Comparison of ENCODE assay signal across 10 mouse cellular contexts in genomic region chr17:83128843-83129544, GRCm38 (mm10).
DNase-seq lines count a peak whose midpoint lies in the region; ATAC-seq lines count a peak whose summit lies in the region.
"Had no signal": no experiment of that assay in that cellular context is flagged by ENCODE, and none has a peak within 500 bp of the region (broad histone marks: within the 10 kb centered on the region; RNA-seq: fewer than 3 reads in every experiment).

No protein-coding gene starts in this region.

- no peaks in the 10 kb centered on the region for H3K9me3 ChIP-seq in kidney, embryonic 16.5 days (ENCODE audit: low read length)
- H3K9me3 ChIP-seq in embryonic facial prominence, embryonic 12.5 days = no peaks in the 10 kb centered on the region
- H3K9me3 ChIP-seq in neural tube, embryonic 14.5 days (ENCODE audit: control insufficient read depth, low read length) = no peaks in the 10 kb centered on the region
- H3K9me3 ChIP-seq: liver, embryonic 13.5 days had no signal

- DNase-seq in kidney, postnatal 14 days = peak; percentile 39
- peak; percentile 77 to 89 for DNase-seq in layer of hippocampus, adult 18-20 months (ENCODE audit: low spot score in 2 of 2)
- no peak for DNase-seq in urinary bladder, adult 2 months (ENCODE audit: low spot score)
- no peak for DNase-seq in lung, postnatal 4 days
- DNase-seq in thymus, postnatal 36 days = no peak
- DNase-seq: liver, embryonic 13.5 days had no signal

- H3K36me3 ChIP-seq in kidney, embryonic 16.5 days (ENCODE audit: insufficient read depth, low read length) = no peaks in the 10 kb centered on the region
- no peaks in the 10 kb centered on the region for H3K36me3 ChIP-seq in embryonic facial prominence, embryonic 12.5 days
- no peaks in the 10 kb centered on the region for H3K36me3 ChIP-seq in neural tube, embryonic 14.5 days (ENCODE audit: control insufficient read depth, insufficient read depth, low read length)
- H3K36me3 ChIP-seq: G1E; liver, embryonic 13.5 days had no signal

- ATAC-seq in kidney, embryonic 16.5 days (ENCODE audit: low FRiP score, low TSS enrichment) = no peak; the same call in 1 of the 2 replicates
- peak; percentile 67; the same call in 1 of the 2 replicates for ATAC-seq in embryonic facial prominence, embryonic 12.5 days (ENCODE audit: insufficient number of reproducible peaks, insufficient read depth, low FRiP score, low TSS enrichment)
- ATAC-seq in neural tube, embryonic 14.5 days (ENCODE audit: low read depth) = peak; percentile 86

- H3K27ac ChIP-seq in kidney, embryonic 16.5 days (ENCODE audit: low read length) = no peak overlapping the region
- H3K27ac ChIP-seq in embryonic facial prominence, embryonic 12.5 days = no peak overlapping the region
- H3K27ac ChIP-seq in neural tube, embryonic 14.5 days (ENCODE audit: low read depth, low read length) = 0 out of 2 replicates have a peak overlapping the region, but pooled peaks have one; percentile 8
- H3K27ac ChIP-seq: liver, embryonic 13.5 days had no signal

- H3K4me2 ChIP-seq in kidney, embryonic 16.5 days (replicated peaks; ENCODE audit: low read depth, low read length) = no peak overlapping the region
- H3K4me2 ChIP-seq in embryonic facial prominence, embryonic 12.5 days (replicated peaks) = no peak overlapping the region
- no peak overlapping the region for H3K4me2 ChIP-seq in neural tube, embryonic 14.5 days (ENCODE audit: low read depth, low read length)
- H3K4me2 ChIP-seq: liver, embryonic 13.5 days had no signal

- 66% methylated on average over 14 of the region's 14 CpGs for WGBS in kidney, embryonic 16.5 days
- WGBS in embryonic facial prominence, embryonic 12.5 days = 32% methylated on average over 14 of the region's 14 CpGs
- 47% methylated on average over 14 of the region's 14 CpGs for WGBS in neural tube, embryonic 14.5 days

- H3K27me3 ChIP-seq in kidney, embryonic 16.5 days (ENCODE audit: insufficient read depth, low read length) = no peaks in the 10 kb centered on the region
- 0 out of 2 replicates have a peak, but pooled peaks cover 3% of the 10 kb centered on the region for H3K27me3 ChIP-seq in embryonic facial prominence, embryonic 12.5 days
- no peaks in the 10 kb centered on the region for H3K27me3 ChIP-seq in neural tube, embryonic 14.5 days (ENCODE audit: control insufficient read depth, insufficient read depth, low read length)
- H3K27me3 ChIP-seq: liver, embryonic 13.5 days had no signal

- H3K4me3 ChIP-seq in kidney, embryonic 16.5 days (ENCODE audit: low read length) = no peak overlapping the region
- H3K4me3 ChIP-seq in embryonic facial prominence, embryonic 12.5 days = no peak overlapping the region
- H3K4me3 ChIP-seq in neural tube, embryonic 14.5 days (ENCODE audit: low read depth, low read length) = no peak overlapping the region
- H3K4me3 ChIP-seq: liver, embryonic 13.5 days had no signal

- peaks cover 37% of the 10 kb centered on the region for H3K4me1 ChIP-seq in kidney, embryonic 16.5 days (ENCODE audit: insufficient read depth, low read length)
- peaks cover 51% of the 10 kb centered on the region for H3K4me1 ChIP-seq in embryonic facial prominence, embryonic 12.5 days
- H3K4me1 ChIP-seq in neural tube, embryonic 14.5 days (ENCODE audit: control insufficient read depth, insufficient read depth, low read length) = peaks cover 11% of the 10 kb centered on the region

- H3K9ac ChIP-seq in kidney, embryonic 16.5 days (replicated peaks; ENCODE audit: low read length) = no peak overlapping the region
- no peak overlapping the region for H3K9ac ChIP-seq in embryonic facial prominence, embryonic 12.5 days
- H3K9ac ChIP-seq in neural tube, embryonic 14.5 days (replicated peaks; ENCODE audit: low read depth, low read length) = no peak overlapping the region
- H3K9ac ChIP-seq: liver, embryonic 13.5 days had no signal

Comparison
In these comparisons a context has a peak if more than half of its experiments do, and no peak if none do; other contexts are left out.
1. DNase-seq: peak in kidney, postnatal 14 days (single experiment) and layer of hippocampus, adult 18-20 months (2 of 2); none in urinary bladder, adult 2 months (single experiment), lung, postnatal 4 days (0 of 2) and thymus, postnatal 36 days (0 of 2).